Mouse (Mus musculus) c-Kit-positive CD71-positive TER-119-negative erythroid progenitor cells, embryonic 14.5 days (primary cell): Measurements from ENCODE around the gene Pigp.

Experiments
- DNase-seq: peaks from one replicate; pipeline ENCODE4 v3.0.0-alpha.2; 2013; ENCODE audit warnings: low read depth

Pigp gene

DNA sequence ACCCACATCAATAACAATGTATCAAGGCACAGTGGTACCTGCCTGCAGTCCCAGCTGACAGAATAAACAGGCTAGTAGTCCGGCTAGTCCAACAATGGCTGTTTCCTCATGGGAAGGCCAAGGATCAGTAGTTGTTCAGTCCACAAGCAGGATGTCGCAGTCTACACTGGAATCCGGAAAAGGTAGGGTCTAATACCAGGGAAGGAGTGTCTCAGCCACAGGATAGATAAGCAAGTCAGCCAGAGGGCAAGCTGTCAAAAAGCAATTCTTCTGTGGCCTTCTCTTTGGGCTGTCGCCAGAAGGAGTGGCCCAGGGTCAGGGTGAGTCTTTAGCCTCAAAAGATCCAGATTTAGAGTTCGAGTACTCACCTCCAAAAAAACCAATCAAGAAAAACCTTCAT lies 53.9 kb downstream of the Pigp start:
- no peak for DNase-seq

DNA sequence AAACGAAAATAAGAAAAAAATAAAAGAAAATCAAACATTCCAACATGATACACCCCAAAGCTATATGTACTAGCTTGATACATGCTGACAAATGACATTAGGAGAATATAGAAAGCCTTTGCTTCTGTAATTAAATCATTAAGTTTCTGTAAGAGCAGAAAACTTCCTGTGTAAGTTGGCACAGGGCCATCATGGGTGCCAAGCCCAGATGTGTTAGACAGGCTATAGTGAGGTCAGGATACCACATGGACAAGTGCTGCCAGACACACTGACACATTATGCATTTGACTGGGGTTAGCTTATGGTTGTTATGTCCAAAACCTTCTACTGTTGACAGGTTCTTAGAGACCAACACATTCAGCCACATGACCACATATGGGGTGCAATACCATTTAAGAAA lies 56.4 kb downstream of the Pigp start:
- DNase-seq: no peak

DNA sequence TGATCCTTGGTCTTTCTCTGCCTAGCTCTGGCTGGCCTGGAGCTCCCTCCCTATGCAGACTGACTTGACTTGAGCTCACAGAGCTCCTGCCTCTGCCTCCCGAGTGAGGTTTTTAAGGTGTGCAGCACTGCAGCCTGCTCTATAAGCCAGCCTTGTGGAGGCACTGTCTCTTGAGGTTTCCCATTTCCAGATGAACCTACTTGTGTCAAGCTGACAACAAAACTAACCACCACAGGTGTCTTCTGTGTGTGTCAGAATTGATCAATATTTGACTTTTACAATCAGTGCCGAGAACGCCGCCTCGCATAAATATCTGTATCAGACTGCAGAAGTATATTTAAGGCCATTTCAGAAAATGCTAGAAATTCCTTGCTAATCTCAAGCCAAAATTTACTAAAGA lies 57.0 kb downstream of the Pigp start:
- DNase-seq: no peak

DNA sequence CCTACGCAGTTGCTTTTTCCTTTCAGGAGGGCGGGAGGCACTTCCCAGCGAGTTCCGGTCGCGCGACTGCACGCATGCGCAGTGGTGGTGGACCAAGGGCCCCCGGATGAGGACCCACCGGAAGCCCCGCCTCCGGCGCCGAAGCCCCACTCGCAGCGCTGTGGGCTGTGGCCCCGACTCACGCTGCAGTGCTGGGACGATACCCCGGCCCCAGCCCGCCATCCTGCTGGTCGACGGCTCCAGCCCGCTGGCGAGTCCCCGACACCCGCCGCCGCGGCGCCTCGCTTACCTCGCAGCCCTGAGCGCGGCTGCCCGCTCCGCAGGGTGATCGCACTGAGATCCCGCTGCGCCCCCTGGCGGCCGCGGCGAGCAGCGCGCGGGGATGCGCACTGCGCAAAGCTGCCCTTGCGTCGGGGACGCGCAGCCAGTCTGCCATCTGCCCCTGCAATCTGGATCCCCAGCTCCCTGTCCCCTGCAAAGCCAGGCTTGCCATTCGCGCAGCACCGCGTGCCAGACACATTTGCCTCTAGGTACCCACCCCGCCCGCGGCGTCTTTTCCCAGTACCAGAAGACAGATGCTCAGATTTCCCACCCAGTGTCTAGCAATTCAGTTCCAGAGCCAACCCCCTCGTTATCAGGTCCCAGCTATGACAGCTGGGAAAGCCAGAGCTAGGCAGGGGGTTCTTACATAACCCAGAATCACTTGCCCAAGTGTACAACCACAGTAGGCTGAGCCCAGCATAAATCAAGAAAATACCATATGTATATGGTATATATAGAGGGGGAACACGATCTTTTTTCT lies 58.2 kb downstream of the Pigp start, which contains the start of gene Hlcs:
Gene Hlcs, minus strand, starts transcription at position 343 of the 802 bp plus-strand sequence.
- peak; percentile 91 for DNase-seq

DNA sequence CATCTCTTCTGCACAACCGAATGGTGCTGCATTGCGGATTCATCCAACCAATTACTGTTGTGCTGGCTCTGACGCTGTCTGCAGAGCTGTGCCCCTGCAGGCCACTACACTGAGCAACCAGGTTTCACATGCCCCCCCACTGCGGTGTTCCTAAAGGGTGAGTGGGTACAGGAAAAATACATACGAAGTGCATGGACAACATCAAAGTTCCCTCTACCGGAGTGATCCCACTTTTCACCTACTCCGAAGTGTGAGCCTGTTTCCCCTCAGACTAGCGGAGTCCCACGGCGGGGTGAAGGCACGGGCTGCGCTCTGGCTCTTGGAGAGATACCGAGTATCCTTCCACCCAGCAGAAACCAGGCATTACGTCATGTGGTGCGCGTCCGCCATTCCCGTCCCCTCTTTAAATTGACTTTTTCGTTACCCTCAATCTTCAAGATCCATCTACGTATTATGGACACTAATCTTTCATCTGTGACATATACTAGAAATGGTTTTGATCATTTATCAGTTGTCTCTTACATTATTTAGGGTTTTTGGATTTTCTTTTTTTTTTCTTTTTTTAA lies 58.9 kb downstream of the Pigp start:
- peak; percentile 77 for DNase-seq

DNA sequence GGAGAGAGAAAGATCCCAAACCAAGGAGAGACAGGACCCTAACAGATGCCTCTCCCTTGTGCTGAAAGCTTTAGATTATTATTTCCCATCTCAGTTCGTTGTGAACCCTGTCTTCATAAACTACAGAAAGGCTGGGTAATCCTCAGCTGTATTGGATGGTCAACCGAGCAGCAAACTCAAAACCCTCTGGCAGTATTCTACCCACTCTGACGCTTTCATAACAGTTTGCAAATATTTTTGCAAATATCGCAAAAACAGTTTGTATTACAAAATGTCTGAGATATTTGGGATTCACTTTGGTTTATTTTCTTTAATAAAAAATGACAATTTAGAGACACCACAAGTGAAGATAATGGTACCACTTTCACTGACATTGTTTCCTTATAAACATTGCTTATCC lies 59.7 kb downstream of the Pigp start:
- no peak for DNase-seq

DNA sequence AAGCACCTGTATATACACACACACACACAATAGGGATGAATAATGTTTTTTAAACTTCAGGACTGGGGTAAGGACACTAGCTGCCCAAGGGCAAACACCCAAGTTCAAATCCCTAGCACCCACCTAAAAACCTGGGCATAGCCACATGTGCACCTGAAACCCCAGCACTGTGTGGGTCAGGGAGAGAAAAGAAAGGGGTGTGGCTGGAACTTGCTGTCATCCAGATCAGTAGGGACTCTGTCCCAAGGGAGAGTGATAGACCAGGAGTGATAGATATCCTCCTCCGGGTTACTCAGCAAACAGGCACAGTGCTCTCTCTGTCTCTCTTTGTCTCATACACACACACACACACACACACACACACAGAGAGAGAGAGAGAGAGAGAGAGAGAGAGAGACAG lies 60.2 kb downstream of the Pigp start:
- DNase-seq: no peak

DNA sequence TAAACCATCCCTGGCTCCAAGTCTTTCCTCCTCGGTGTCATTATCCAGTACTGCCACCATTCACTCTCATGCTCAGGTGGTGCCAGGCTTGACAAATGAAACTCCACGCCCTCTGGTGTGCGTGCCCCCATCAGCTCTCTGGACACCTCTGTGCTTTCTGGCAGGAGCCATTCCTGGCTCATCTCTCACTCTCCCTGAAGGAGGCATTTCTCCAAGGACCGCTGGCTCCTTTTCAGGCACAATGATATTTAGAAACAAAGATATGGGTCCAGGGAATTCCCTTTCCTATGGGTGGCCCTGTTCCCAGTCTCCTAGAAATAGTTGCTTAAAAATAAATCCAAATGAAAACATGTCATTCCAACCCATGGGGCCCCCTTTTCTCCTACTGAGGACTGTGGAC lies 62.6 kb downstream of the Pigp start:
- no peak for DNase-seq
